Mouse (Mus musculus): Measurements from ENCODE around the gene Ap1ar. TPM values are rescaled to one million over a fixed set of nuclear protein-coding genes. Genes with fewer than 3 reads are reported as not detected.

The Ap1ar gene
- polyA plus RNA-seq, 2 experiments, result 12.4 to 15.3 TPM

DNA sequence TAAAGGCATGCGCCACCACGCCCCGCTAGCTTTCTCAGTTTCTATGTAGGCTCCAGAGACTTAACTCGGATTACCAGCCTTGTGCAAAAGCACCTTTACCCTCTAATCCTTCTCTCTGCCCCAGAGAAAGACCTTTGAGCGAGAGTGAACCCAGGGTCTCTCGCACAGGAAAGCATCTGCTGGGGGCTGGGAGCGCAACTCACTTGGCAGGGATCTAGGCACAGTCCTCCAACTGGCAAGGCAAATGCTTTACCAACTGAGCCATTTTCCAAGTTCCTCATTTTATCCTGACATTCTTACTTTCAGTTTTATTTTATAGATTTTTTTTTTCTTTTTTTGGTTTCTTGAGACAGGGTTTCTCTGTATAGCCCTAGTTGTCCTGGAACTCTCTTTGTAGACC is 44.3 kb downstream of the Ap1ar start:
- peaks cover 14 to 21% of the 10 kb centered on the region in 2 experiments for H3K4me1 ChIP-seq (replicated peaks; ENCODE audit: control insufficient read depth in 2 of 2, insufficient read depth in 2 of 2, low read length in 1 of 2)
- no peak for ATAC-seq (ENCODE audit: insufficient read depth)
- H3K4me2 ChIP-seq (ENCODE audit: low read depth), result peak overlapping the region; percentile 93
- TF ChIP-seq CTCF (IDR thresholded peaks at IDR 0.05; ENCODE audit: low read depth), result no peak
- no peak for TF ChIP-seq EP300 (IDR thresholded peaks at IDR 0.05; ENCODE audit: low read depth)
- DNase-seq (ENCODE audit: low read depth in 3 of 3, low spot score in 3 of 3), result no peak
- H3K9ac ChIP-seq (replicated peaks), result no peak overlapping the region; the same call in 1 of the 2 replicates
- no peak overlapping the region; a peak in 1 of 4 replicates for H3K4me3 ChIP-seq (ENCODE audit: insufficient read depth in 1 of 2, low read depth in 2 of 2, low read length in 2 of 2)
- no peak overlapping the region; the same call in 1 of the 2 replicates for H3K27ac ChIP-seq
- peaks cover 6% of the 10 kb centered on the region; the same call in 1 of the 2 replicates for H3K36me3 ChIP-seq (replicated peaks; ENCODE audit: control insufficient read depth, insufficient read depth, low read depth)
- 78% methylated on average over 7 of the region's 7 CpGs for WGBS (ENCODE audit: insufficient replicate concordance)
- no peaks in the 10 kb centered on the region for H3K9me3 ChIP-seq (ENCODE audit: control insufficient read depth, low read length)
- H3K27me3 ChIP-seq (ENCODE audit: control insufficient read depth, insufficient read depth, low read length), result no peaks in the 10 kb centered on the region

DNA sequence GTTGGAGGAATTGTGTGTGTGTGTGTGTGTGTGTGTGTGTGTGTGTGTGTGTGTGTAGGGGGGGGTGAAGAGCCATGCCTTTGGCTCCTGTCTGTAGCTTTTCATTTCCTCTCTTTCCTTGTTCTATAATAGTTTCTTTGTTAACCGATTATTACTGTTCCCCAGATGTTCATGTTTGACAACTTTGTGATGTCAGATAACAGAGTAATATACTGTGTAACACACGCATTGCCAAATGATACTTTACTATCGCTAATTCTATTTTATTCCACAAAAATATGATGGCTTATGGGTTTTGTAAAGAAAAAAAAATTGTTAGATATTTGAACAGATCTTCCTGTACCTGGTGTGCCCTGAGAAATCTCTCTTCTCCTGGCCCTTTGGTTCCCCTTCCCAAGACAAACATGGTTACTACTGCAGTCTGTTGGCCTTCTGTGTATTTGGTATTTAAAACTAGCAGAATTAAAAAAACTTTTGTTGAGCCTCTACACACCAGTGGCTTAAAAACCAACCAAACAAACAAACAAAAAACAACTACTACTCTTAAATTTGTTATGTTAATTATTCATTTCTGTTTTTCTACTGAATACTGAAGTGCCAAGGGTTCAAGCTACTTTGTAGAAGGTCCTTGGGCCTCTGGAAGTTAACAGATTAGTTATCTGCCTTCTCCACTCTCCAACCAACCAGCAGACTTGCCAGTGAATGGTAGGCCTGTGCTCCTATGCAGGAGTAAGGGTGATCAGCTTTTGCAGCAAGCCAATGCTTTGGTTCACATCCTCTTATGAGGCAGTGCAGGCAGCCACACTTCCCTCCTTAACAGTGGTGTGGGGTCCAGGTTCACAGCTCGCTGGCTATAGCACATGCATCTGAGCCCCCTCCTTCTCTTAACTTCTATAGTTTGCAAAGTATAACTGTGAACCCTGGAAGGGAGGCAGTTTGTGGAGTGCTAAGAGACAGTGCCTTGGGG is 45.4 kb downstream of the Ap1ar start:
- Histone ChIP-seq H3K4me2 (ENCODE audit: low read depth) (peak overlapping the region; percentile 93), H3K27ac (peak overlapping the region; percentile 95), H3K36me3 (replicated peaks; ENCODE audit: control insufficient read depth, insufficient read depth, low read depth) (peaks cover 6% of the 10 kb centered on the region; the same call in 1 of the 2 replicates), H3K9ac (replicated peaks) (peak overlapping the region; percentile 77), H3K9me3 (ENCODE audit: control insufficient read depth, low read length) (no peaks in the 10 kb centered on the region), H3K27me3 (ENCODE audit: control insufficient read depth, insufficient read depth, low read length) (no peaks in the 10 kb centered on the region), H3K4me3 (ENCODE audit: insufficient read depth in 1 of 2, low read depth in 2 of 2, low read length in 2 of 2) (peak overlapping the region; percentile 63 to 73), H3K4me1 (replicated peaks; ENCODE audit: control insufficient read depth in 2 of 2, insufficient read depth in 2 of 2, low read length in 1 of 2) (peaks cover 14 to 21% of the 10 kb centered on the region in 2 experiments)
- TF ChIP-seq CTCF (IDR thresholded peaks at IDR 0.05; ENCODE audit: low read depth) (no peak), EP300 (IDR thresholded peaks at IDR 0.05; ENCODE audit: low read depth) (peak; percentile 90)
- DNase-seq (ENCODE audit: low read depth in 3 of 3, low spot score in 3 of 3) (peak; percentile 72 to 80 (median 78)), ATAC-seq (ENCODE audit: insufficient read depth) (peak; percentile 88)
- 8% methylated on average over 4 of the region's 4 CpGs for WGBS (ENCODE audit: insufficient replicate concordance)

DNA sequence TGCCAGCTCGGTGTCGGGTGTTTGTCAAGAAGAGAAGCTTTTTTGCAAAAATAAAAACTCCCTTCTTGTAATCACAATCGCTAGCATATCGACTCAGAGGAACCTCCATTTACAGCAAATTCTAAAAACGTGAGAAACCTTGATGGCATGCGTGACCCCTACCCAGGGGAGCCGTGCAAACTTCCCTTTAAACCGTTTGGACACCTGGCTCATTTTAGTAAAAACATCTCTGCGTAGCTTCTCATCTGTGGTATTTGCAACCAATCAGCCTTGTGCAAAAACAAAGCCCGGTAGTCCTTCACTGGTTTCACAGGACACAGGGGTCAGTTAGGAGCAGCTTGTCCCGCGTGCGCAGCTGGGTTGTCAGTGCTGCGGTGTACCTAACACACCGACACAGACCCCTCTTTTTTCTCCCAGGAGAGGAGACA is 46.3 kb downstream of the Ap1ar start:
- H3K4me1 ChIP-seq (replicated peaks; ENCODE audit: control insufficient read depth in 2 of 2, insufficient read depth in 2 of 2, low read length in 1 of 2), result peaks cover 14 to 21% of the 10 kb centered on the region in 2 experiments
- DNase-seq (ENCODE audit: low read depth in 3 of 3, low spot score in 3 of 3) (peak in 1 of 3 experiments; percentile 17), ATAC-seq (ENCODE audit: insufficient read depth) (peak; percentile 16)
- H3K27ac ChIP-seq, result peak overlapping the region; percentile 95
- H3K27me3 ChIP-seq (ENCODE audit: control insufficient read depth, insufficient read depth, low read length), result no peaks in the 10 kb centered on the region
- under 1% methylated on average over 15 of the region's 15 CpGs for WGBS (ENCODE audit: insufficient replicate concordance)
- H3K36me3 ChIP-seq (replicated peaks; ENCODE audit: control insufficient read depth, insufficient read depth, low read depth), result peaks cover under 1% of the 10 kb centered on the region; the same call in 1 of the 2 replicates
- peak overlapping the region; percentile 63 to 73 for H3K4me3 ChIP-seq (ENCODE audit: insufficient read depth in 1 of 2, low read depth in 2 of 2, low read length in 2 of 2)
- peak overlapping the region; percentile 93 for H3K4me2 ChIP-seq (ENCODE audit: low read depth)
- no peaks in the 10 kb centered on the region for H3K9me3 ChIP-seq (ENCODE audit: control insufficient read depth, low read length)
- TF ChIP-seq CTCF (IDR thresholded peaks at IDR 0.05; ENCODE audit: low read depth) (no peak), EP300 (IDR thresholded peaks at IDR 0.05; ENCODE audit: low read depth) (no peak)
- H3K9ac ChIP-seq (replicated peaks), result peak overlapping the region; percentile 77

DNA sequence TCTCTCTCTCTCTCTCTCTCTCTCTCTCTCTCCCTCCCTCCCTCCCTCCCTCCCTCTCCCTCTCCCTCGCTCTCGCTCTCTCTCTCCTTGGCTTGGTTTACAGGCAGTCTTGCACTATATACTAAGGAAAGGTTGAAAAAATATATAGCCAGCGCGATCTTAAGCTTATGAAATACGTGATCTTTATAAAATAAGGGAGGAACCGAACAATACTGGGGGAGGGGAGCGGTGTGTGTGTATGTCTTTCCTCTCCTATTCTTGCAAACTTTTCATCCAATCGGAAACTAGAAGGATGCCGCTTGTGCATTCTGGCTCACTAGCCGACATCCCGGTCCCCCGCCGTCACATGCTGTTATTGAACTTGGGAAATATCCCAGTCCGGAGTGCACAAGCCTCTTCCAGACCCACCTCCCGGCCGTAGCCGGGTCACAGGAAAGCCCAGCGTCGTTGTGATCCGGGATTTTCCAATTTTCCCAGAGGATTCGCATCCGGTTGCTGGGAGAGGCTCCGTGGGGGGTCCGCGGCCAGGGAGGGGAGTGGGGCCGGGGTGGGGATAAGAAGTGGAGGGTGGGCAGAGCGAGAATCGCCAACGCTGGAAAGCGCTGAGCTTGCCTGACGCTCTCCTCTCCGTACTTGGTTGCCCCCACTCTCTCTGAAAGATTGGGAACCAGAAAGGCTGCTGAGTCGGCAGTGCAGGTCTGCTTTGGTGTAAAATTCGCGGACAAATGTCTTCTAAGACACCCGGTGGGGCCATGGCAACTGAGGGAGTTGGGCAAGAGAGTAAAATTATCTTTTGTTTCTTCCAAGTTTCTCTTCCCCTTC is 46.9 kb downstream of the Ap1ar start:
- H3K4me3 ChIP-seq (ENCODE audit: insufficient read depth in 1 of 2, low read depth in 2 of 2, low read length in 2 of 2), result peak overlapping the region; percentile 63 to 73
- peak in 2 of 3 experiments; percentile 41 to 45 for DNase-seq (ENCODE audit: low read depth in 3 of 3, low spot score in 3 of 3)
- H3K27ac ChIP-seq, result peak overlapping the region; percentile 95
- H3K9me3 ChIP-seq (ENCODE audit: control insufficient read depth, low read length), result no peaks in the 10 kb centered on the region
- H3K27me3 ChIP-seq (ENCODE audit: control insufficient read depth, insufficient read depth, low read length), result no peaks in the 10 kb centered on the region
- peaks cover 14 to 21% of the 10 kb centered on the region in 2 experiments for H3K4me1 ChIP-seq (replicated peaks; ENCODE audit: control insufficient read depth in 2 of 2, insufficient read depth in 2 of 2, low read length in 1 of 2)
- peak overlapping the region; percentile 93 for H3K4me2 ChIP-seq (ENCODE audit: low read depth)
- under 1% methylated on average over 36 of the region's 36 CpGs for WGBS (ENCODE audit: insufficient replicate concordance)
- no peaks in the 10 kb centered on the region for H3K36me3 ChIP-seq (replicated peaks; ENCODE audit: control insufficient read depth, insufficient read depth, low read depth)
- peak overlapping the region; percentile 77 for H3K9ac ChIP-seq (replicated peaks)
- TF ChIP-seq EP300 (IDR thresholded peaks at IDR 0.05; ENCODE audit: low read depth) (no peak), CTCF (IDR thresholded peaks at IDR 0.05; ENCODE audit: low read depth) (no peak)
- peak; percentile 44; the same call in 1 of the 2 replicates for ATAC-seq (ENCODE audit: insufficient read depth)

Data from liver, embryonic 14.5 days (tissue).